Mouse (Mus musculus) liver, adult (tissue): ENCODE measurements around the gene Sec1.

ENCODE experiments used
- GATA4 ChIP-seq: IDR thresholded peaks from 2 replicates; pipeline ENCODE4 v1.6.1; 2014; ENCODE audit warnings: mild to moderate bottlenecking, low read length; ENCODE audit not compliant: insufficient replicate concordance

Sec1 gene

GRCm38 (mm10) chr7:45693921-45694591 lies at the start of gene Sec1:
TSS of gene Sec1 (minus strand) at chr7:45694402.
- TF ChIP-seq GATA4, result no peak

GRCm38 (mm10) chr7:45742338-45742737 lies 48.1 kb upstream of the Sec1 start:
- TF ChIP-seq GATA4, result no peak

GRCm38 (mm10) chr7:45741777-45742176 lies 47.6 kb upstream of the Sec1 start:
- no peak for TF ChIP-seq GATA4

- TF ChIP-seq GATA4, result no peak
These were observed 47.1 kb upstream of the Sec1 start for GRCm38 (mm10) chr7:45741308-45741707.

- no peak for TF ChIP-seq GATA4
These were observed 45.6 kb upstream of the Sec1 start for GRCm38 (mm10) chr7:45739820-45740219.

- TF ChIP-seq GATA4, result no peak
These were observed 45.1 kb upstream of the Sec1 start for GRCm38 (mm10) chr7:45739162-45739763.

GRCm38 (mm10) chr7:45733477-45733876 lies 39.3 kb upstream of the Sec1 start:
- TF ChIP-seq GATA4, result no peak

- no peak for TF ChIP-seq GATA4
These were observed 36.7 kb upstream of the Sec1 start for GRCm38 (mm10) chr7:45730727-45731431.

- no peak for TF ChIP-seq GATA4
These were observed 33.4 kb upstream of the Sec1 start for GRCm38 (mm10) chr7:45727625-45728024.

- TF ChIP-seq GATA4, result no peak
These were observed 32.2 kb upstream of the Sec1 start for GRCm38 (mm10) chr7:45726419-45726818.

- TF ChIP-seq GATA4, result no peak
These were observed 31.5 kb upstream of the Sec1 start, which contains the start of gene Spaca4 for GRCm38 (mm10) chr7:45725713-45726112. TSS of gene Spaca4 (minus strand) at chr7:45725813.

GRCm38 (mm10) chr7:45725151-45725550 lies 30.9 kb upstream of the Sec1 start:
- TF ChIP-seq GATA4, result no peak

GRCm38 (mm10) chr7:45723781-45724180 lies 29.6 kb upstream of the Sec1 start:
- no peak for TF ChIP-seq GATA4

- no peak for TF ChIP-seq GATA4
These were observed 29.1 kb upstream of the Sec1 start for GRCm38 (mm10) chr7:45723301-45723700.

- TF ChIP-seq GATA4, result no peak
These were observed 28.1 kb upstream of the Sec1 start for GRCm38 (mm10) chr7:45722348-45722713.
